Mouse (Mus musculus): ENCODE data around the gene Fibp.

The Fibp gene

DNA sequence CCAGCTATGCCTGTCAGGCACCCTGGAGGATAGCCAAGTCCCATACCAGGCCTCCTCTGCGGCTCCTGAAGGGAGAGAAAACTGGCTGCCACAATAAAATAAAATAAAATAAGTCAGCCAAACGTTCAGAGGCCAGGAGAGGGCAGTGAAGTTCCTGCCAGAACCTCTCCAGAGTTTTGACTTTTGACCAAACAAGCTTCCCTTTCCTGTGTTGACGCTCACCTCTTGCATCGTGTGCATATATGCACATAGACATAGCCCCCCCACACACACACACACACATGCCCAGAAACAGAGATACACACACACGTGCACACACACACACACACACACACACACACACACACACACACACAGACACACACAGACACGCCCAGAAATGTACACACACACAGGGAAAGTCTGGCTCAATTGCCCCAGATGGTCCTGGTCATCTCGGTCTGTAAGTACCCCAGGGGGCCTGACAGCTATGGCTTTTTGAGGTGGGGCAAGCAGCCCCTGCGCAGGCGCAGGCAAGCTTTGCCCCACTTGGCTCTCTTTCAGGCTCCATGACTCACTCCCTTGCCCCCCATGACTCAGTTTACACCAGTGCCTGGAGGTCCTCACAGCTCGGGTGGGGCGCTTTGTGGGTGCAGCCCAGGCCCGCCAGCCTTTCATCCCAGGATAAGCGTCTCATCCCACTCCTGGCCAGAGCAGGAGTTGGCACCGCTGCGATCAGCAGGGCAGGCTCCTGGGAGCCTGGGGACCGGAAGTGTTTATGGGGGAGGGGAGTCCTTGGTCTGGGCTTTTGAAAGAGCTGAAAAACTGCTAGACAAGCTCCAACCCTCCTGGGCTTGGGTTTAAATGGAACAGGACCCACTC lies 27.2 kb upstream of the Fibp start:
- peak; percentile 67 to 76 for DNase-seq

GRCm38 (mm10) chr19:5433951-5434350 lies 26.5 kb upstream of the Fibp start:
- DNase-seq: no peak

DNA sequence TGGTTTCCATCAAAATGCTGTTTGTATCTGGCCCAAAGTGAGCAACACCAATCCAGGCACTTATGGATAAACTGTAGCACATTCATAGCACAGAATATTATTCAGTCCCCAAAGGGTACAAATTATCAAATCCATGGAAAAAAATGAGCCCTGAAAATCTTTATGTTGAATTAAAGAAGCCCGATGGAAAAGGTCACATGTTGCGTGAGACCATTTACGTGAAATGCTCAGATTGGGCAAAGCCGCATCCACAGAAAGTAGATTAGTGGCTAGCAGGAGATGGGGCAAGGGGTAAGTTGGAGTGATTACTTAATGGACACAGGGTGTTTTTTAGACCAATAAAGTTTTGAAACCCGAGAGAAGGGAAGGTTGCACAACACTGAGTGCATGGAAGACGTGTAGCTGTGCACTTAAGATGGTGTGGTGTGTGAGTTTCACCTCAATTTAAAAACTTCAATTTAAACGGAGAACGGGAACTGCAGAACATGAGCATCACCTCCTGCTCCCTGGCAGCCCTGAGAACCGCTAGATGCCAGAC lies 16.0 kb upstream of the Fibp start:
- DNase-seq: no peak

DNA sequence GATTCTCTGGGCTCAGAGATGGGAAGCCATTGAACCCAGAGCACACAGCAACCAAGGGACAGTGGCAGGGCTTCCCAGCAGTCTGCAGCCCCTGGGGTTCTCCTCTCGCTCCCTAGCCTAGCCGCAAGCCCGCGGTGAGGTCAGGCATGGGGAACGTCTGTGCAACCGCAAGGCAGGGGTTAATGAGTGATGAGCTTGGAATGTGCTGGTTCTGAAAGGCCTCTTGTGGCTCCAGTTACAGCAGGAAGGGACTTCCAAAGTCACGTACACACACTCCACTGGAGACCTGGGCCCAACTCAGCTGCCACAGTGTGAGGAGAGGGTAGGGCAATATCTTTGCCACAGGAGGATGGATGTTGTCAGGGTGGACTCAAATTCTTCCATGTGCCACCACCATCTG lies 15.5 kb upstream of the Fibp start:
- peak; percentile 39 to 57 for DNase-seq

- no peak for DNase-seq
These were observed 14.7 kb upstream of the Fibp start for GRCm38 (mm10) chr19:5445747-5446146.

DNA sequence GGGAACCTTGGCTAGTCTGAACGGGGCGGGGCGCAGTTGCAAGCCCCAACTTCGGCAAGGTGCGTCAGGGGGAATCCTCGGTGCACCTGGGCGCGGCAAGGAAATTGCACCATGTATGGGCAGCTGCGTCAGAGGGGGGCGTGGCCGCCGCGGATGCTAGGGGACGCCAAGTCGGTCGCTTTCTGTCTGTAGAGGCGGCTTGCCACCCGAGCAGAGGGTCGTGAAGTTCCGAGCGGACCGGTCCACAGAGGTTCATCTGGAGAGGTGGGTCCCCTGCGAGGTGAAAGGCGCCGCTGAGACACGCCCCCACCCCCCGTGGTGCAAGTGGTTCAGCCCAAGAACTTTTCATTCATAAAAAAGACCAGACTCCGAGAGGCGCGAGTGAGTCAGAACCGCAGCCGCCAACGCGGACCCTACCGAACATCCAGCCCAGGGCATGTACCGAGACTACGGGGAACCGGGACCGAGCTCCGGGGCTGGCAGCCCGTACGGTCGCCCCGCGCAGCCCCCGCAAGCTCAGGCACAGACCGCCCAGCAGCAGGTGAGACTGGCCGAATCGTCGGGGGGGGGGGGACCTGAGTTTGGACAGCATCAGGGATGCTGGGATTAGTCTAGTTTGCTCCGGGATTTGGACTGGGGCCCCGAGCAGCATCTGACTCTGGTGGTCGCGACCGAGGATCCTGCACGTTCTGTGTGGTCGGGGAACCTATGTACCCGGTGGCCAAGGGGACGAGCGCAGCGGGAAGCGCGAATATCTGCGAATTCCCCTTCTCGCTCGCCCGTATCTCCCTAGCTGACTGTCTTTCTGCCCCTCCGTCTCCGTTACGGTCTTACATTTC lies 12.7 kb upstream of the Fibp start, which contains the start of gene Fosl1:
TSS of gene Fosl1 (plus strand) at position 33 of the 839 bp plus-strand sequence.
- DNase-seq: peak; percentile 83 to 86

DNA sequence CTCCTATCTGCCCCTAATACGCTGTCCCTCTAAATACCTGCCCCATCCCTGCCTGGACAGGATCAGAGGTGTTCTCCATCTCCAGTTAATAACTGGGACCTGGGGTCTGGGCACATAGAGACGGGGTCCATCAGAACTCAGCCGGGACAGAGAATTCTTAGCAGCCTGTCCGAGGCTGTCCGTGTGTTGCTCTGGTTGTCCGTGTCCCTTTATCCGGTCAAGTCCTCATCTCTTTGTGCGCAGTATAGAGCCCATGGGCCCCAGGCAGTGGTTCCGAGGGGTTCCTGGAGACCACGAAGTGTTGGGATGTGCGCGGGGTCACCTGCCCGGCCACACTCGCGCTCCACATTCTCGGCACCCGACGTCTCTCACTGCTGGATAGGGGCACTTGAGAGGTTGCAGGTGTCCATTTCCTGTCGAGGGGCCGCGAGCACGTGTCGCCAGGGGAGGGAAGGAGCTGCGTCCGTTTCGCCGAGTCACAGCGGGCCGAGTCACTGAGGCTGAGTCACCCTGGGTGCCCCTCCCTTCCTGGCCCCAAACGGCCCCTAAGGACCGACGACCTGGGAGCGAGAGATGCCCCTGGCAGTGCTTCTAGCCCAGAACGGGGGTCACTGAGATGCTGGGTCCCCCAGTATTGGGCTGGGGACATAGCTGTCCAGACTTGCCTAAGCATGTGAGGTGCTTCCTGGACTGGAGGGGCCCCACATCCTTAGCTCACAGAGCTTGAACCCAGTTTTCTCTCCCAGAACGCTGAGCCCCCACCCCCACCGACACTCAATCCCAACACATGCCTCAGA lies 11.9 kb upstream of the Fibp start:
- DNase-seq: peak; percentile 29 to 44

DNA sequence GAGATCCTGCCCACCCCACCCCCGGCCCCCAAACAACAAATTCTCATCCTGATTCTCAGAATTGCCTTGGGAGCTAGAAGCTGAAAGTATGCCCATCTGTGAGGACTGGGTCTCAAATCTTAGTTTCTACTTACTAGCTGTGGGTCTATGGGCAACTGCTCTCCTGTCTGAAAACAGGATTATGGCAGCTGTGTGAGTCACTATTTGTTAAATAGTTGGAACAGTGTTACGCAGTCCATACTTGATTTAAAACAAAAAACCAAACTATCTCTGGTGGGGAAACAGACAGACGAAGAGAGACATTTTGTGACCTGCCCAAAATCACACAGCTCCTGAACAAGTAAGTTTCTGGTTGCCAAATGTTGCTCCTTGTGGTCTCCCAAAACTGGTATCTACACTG lies 10.7 kb upstream of the Fibp start:
- DNase-seq: no peak

DNA sequence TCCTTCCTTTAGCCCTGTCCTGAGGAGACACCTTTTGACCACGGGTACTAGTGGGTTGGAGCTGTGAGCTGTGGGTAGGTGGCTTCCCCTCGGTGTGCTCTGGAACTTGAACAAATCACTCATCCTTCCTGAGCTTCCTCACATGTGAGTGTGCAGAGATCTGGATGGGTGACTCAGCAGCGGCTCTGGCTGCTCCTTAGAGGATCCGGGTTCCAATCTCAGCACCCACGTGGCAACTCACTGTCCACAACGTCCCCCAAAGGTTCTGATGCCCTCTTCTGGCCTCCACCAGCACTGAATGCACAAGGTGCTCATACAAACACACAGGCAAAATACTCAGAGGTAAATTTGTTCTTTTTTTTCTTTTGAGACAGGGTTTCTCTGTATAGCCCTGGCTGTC lies 8.6 kb upstream of the Fibp start:
- DNase-seq: peak in 1 of 2 experiments; percentile 4

DNA sequence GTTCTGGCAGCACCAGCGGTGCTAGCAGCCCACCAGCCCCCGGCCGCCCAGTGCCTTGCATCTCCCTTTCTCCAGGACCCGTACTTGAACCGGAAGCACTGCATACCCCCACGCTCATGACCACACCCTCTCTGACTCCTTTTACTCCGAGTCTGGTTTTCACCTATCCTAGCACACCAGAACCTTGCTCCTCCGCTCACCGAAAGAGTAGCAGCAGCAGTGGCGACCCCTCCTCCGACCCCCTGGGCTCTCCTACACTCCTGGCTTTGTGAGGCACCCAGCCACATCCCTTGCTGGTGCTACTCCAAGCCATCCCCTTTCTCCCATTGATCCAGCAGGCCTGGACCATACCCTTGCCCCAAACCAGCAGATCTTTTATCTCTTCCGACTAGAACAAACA lies 5.4 kb upstream of the Fibp start:
- peak in 1 of 2 experiments; percentile 10 for DNase-seq

DNA sequence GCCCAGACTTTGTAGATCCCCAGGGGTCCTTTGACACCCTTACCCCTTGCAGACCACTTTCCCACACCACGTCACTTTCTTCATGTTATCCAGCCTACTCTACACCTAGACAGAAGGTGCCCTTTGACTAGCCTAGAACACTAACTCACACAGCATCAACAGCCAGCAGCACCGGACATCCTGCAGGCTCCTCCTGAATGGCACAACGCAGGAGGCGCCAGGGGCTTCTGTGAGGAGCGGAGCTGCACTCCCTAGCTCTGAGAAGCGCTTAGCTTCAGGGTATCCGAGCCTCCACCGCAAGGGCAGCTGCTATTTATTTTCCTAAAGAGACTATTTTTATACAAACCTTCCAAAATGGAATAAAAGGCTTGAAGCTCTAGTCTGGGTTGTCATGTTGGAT lies 4.8 kb upstream of the Fibp start:
- DNase-seq: peak in 1 of 2 experiments; percentile 34

- DNase-seq: peak; percentile 50 to 64
These were observed 4.0 kb upstream of the Fibp start for GRCm38 (mm10) chr19:5456241-5456921.

DNA sequence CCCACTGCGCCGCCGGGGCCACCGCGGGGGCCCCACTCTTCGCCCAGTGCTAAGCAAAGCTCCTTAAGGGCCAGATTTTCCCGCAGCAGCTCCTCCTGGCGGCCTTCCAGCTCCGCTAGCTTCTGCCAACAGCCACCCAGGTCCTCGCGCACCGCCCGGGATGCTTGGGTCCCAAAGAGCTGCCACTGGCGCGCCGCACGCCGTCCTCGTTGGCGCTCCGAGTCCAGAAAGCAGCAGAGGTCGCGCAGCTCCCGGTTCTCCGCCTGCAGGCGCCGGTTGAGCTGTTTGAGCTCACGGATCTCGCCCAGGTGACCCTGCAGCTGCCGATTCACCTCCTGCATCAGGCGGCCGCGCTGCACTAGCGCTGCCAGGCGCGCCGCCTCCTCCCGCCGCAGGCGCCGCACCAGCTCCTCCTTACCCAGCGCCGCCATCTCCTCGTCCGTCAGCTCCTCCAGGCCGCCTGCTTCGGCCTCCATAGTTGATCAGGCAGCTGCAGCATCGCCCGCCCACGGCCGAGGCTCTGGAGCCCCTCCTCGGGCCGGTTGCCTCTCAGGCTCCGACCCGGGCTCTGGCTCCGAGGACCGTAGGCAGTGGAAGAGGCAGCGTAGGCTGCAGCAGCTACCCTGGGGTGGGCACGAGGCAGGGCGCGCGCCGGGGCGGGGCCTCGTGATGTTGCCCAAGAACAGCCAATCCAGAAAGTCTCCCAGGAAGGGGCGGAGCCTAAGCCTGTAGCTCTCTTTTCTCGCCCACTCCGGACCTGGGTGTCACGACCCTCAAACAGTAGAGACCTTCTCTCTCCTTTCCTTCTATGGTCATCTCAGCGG lies 3.3 kb upstream of the Fibp start:
- peak; percentile 95 to 98 for DNase-seq

DNA sequence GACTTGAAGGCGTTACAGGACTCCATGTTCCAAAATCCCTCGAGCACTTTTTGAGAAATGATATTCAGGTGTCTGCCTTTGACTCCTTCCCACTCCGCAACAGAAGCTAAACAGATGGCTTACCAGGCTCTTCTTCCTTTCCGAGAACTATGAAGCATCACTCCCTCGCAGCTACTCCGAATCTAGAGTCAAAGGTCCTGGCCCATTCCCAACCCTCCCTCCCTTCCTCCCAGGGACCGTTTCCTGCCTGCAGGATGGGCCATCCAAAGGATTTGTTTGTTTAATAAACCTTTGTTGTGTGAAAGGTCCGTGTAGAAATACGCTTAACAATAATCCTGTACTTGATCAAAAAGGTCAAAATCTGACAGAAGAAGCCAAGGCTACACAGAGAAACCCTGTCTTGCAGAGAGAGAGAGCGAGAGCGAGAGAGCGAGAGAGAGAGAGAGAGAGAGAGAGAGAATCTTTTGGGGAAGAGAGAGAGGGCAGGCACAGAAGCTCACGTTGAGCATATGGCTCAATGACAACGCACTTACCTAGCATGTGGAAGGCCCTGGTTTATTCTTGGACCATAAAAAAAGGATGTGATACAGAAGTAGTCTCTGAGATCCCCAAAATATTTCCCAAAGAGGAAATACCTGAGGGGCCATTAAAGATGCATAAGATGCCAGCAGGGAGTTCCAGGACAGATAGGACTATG lies 2.5 kb upstream of the Fibp start, which contains the start of gene Ccdc85b:
TSS of gene Ccdc85b (minus strand) at position 149 of the 697 bp plus-strand sequence.
- DNase-seq: peak in 1 of 2 experiments; percentile 54

- DNase-seq: no peak
These were observed 1.4 kb upstream of the Fibp start for GRCm38 (mm10) chr19:5459019-5459418.

- no peak for DNase-seq
These were observed 519 bp upstream of the Fibp start for GRCm38 (mm10) chr19:5459896-5460295.

GRCm38 (mm10) chr19:5461411-5461810 lies 996 bp downstream of the Fibp start:
- DNase-seq: no peak

DNA sequence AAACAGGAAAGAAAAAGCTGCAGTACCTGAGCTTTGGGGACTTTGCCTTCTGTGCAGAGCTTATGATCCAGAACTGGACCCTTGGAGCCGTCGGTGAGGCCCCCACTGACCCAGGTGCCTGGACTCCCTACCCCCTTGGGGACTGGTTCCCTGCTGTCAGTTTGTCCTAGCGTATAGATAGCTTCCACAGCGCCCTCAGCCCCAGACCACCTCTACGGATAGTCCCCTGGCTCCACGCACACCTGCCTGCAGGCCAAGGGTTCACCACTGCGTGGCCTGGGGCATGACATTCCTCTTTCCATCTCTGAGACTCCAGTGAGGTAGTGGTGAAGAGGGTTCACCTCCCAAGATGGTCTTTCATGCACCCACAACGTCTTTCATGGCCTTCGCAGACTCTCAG lies 2.8 kb downstream of the Fibp start:
- peak in 1 of 2 experiments; percentile 3 for DNase-seq

GRCm38 (mm10) chr19:5463791-5464562 lies 3.6 kb downstream of the Fibp start:
- peak; percentile 81 to 83 for DNase-seq
